Mouse (Mus musculus) midbrain, embryonic 15.5 days (tissue): ENCODE results near the gene Csrnp3. TPM values are rescaled to one million over a fixed set of nuclear protein-coding genes. Genes with fewer than 3 reads are reported as not detected.
"Not testable (repeated sequence)": the region's sequence is repeated elsewhere in the genome, so short reads cannot be mapped to it uniquely, and the experiment has no call there.

ENCODE experiments used
- ATAC-seq: fragments of 200-750 bp; cut with Nextera tagmentation; replicated peaks from 2 replicates; pipeline ENCODE4 v1.8.0; 2017; ENCODE audit warnings: moderate TSS enrichment
- H3K27ac ChIP-seq: fragments of 300-500 bp; sonication (generic); 2 replicates; pipeline ENCODE4 v1.5.1; 2015; ENCODE audit warnings: mild to moderate bottlenecking, inconsistent platforms
- H3K27me3 ChIP-seq: fragments of 300-500 bp; sonication (generic); replicated peaks from 2 replicates; pipeline ENCODE4 v1.6.1; 2015; ENCODE audit warnings: inconsistent platforms
- H3K36me3 ChIP-seq: fragments of 300-500 bp; sonication (generic); replicated peaks from 2 replicates; pipeline ENCODE4 v1.6.1; 2015; ENCODE audit warnings: inconsistent platforms
- H3K4me1 ChIP-seq: fragments of 300-500 bp; sonication (generic); 2 replicates; pipeline ENCODE4 v1.6.1; 2015; ENCODE audit warnings: inconsistent platforms
- H3K4me2 ChIP-seq: fragments of 300-500 bp; sonication (generic); 2 replicates; pipeline ENCODE4 v1.6.1; 2015; ENCODE audit warnings: inconsistent platforms, mild to moderate bottlenecking, moderate library complexity
- H3K4me3 ChIP-seq: fragments of 300-500 bp; sonication (generic); 2 replicates; pipeline ENCODE4 v1.5.1; 2015; ENCODE audit warnings: mild to moderate bottlenecking, inconsistent platforms
- H3K9ac ChIP-seq: fragments of 300-500 bp; sonication (generic); 2 replicates; pipeline ENCODE4 v1.6.1; 2015; ENCODE audit warnings: mild to moderate bottlenecking, inconsistent platforms
- H3K9me3 ChIP-seq: fragments of 300-500 bp; sonication (generic); 2 replicates; pipeline ENCODE4 v1.6.1; 2016; ENCODE audit warnings: inconsistent platforms
- WGBS: fragments of 180-500 bp; shearing (Covaris S2); methylation state at CpG from one replicate; pipeline ENCODE4 v1.1.7; 2015; ENCODE audit warnings: mixed read lengths; 5-methylcytosine and 5-hydroxymethylcytosine counted together
- polyA plus RNA-seq: library from polyadenylated mRNA; unstranded; fragments of >200 nt; fragmentation: Nextera tagmentation; extraction: Ambion mirVana; gene quantifications from 2 replicates; pipeline ENCODE4 v1.2.1, GENCODE M21; 2015

Gene Csrnp3
- polyA plus RNA-seq, 1 experiment from 2014 or later: 70.4 TPM

DNA sequence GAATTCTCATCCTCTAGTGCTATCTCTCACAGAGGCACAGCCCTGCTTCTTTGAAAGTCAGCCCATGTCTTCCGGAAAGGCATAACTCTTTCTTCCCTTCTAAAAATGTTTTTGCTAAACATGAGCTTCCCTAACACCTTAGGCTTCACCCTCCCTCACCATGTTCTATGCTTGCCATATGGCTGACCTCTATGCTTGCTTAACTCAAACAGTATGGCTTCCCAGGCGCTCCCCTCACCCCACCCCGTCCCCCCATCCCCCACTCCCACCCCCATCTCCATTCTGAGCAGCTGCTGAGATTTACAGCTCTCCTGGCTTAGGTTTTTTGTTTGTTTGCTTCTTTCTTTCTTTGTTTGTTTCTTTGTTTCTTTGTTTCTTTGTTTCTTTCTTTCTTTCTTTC, 3.2 kb upstream of the Csrnp3 start:
- no peak overlapping the region for H3K9ac ChIP-seq
- no peak overlapping the region for H3K4me2 ChIP-seq
- ATAC-seq: no peak
- WGBS: 37% methylated on average over 3 of the region's 3 CpGs
- no peaks in the 10 kb centered on the region for H3K36me3 ChIP-seq
- H3K4me1 ChIP-seq: peaks cover 8% of the 10 kb centered on the region
- no peak overlapping the region for H3K27ac ChIP-seq
- no peaks in the 10 kb centered on the region for H3K9me3 ChIP-seq
- H3K27me3 ChIP-seq: no peaks in the 10 kb centered on the region
- H3K4me3 ChIP-seq: no peak overlapping the region

DNA sequence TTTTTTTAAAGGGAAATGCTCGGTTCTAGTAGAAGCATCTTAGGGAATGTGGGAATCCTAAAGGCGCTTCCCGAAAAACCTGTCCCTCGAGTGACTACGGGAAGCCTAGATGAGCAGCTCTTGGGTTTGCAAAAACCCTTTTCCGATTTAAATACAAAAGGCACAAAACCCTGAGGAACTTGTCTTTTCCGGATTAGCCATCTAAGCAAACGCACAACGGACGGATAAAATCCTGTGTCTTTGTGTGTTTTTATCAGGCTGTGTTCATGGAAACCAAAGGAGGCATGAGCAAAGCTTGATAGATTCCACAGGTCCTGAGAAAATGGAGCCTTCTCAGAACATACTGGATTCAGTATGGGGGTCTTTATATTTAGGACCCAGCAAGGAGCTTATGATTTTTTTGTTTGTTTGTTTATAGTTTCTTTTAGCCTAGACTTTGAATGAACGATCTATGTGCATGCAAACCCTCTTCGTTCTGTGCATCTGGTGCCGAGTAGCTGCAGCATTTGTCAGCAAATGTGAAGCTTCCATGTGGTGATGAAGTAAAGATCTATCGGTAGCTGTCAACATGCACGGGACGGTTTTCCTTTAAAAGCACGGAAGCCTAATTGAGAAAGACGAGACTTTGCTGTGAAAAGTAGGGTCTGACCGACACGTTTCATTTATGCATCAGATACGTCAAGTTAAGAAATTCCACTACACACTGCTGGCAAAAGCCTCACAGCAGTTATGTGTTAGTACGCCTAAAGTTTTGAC, 611 bp downstream of the Csrnp3 start:
- Histone ChIP-seq H3K9ac (peak overlapping the region; percentile 73), H3K4me2 (peak overlapping the region; percentile 54), H3K9me3 (no peaks in the 10 kb centered on the region), H3K4me1 (peaks cover 13% of the 10 kb centered on the region), H3K27me3 (no peaks in the 10 kb centered on the region), H3K27ac (peak overlapping the region; percentile 92), H3K36me3 (no peaks in the 10 kb centered on the region), H3K4me3 (peak overlapping the region; percentile 64)
- under 1% methylated on average over 22 of the region's 22 CpGs for WGBS
- ATAC-seq: no peak

DNA sequence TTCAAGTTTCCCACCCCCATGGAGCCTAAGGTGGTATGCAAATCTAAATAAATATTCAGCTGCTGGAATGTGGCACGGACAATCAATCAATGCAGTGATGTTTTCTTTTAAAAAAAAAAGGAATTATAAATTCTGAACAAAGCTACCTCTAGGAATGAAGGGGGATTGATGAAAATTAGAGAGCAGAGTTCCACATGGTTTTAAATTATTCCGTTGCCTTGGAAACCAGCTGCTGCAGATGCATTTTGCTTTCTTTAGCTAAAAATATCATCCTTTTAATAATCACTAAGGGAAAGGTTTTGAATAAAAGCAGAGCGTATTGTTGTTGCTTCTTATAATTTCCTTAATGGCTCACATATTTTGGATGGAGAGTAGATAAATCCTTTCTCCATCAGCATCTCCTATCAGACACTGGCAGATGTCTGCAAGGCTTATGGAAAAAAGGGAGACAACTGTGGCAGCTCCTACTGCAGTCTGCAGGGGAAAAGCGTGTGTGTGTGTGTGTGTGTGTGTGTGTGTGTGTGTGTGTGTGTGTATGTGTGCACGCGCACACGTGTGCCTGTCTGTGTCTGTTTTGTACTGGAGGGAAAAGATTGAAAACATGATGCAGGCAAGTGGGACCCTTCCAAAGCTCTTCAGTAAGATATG, 2.0 kb downstream of the Csrnp3 start:
- Histone ChIP-seq H3K4me2 (peak overlapping the region; percentile 54), H3K27me3 (no peaks in the 10 kb centered on the region), H3K4me3 (peak overlapping the region; percentile 64), H3K27ac (peak overlapping the region; percentile 82), H3K36me3 (no peaks in the 10 kb centered on the region), H3K9me3 (no peaks in the 10 kb centered on the region), H3K9ac (peak overlapping the region; percentile 40), H3K4me1 (peaks cover 19% of the 10 kb centered on the region)
- 8% methylated on average over 7 of the region's 7 CpGs for WGBS
- ATAC-seq: peak; percentile 51

DNA sequence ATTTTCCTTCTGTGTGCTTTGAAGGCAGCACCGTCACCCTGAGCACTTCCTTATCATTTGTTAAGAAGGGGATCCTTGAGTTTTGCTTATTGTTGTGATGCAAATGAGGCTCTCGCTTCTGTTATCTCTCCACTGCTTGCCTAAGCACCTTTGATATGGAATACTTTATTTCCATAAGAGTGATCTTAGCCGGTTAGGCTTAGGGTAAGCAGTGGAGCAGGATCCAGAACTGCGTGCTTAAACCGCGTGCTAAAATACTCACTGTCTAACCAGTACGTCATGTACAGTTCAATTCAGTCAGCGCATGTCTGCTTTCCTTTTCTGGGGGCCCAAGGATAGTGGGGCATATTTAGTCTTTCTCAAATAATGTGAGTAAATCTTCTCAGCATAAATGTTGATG, 3.1 kb downstream of the Csrnp3 start:
- H3K36me3 ChIP-seq: no peaks in the 10 kb centered on the region
- H3K27ac ChIP-seq: peak overlapping the region; percentile 74
- no peaks in the 10 kb centered on the region for H3K9me3 ChIP-seq
- H3K4me3 ChIP-seq: peak overlapping the region; percentile 64
- WGBS: 15% methylated on average over 8 of the region's 8 CpGs
- H3K4me1 ChIP-seq: peaks cover 24% of the 10 kb centered on the region
- H3K27me3 ChIP-seq: no peaks in the 10 kb centered on the region
- peak overlapping the region; percentile 26; the same call in 1 of the 2 replicates for H3K9ac ChIP-seq
- peak; percentile 59 for ATAC-seq
- peak overlapping the region; percentile 54 for H3K4me2 ChIP-seq

DNA sequence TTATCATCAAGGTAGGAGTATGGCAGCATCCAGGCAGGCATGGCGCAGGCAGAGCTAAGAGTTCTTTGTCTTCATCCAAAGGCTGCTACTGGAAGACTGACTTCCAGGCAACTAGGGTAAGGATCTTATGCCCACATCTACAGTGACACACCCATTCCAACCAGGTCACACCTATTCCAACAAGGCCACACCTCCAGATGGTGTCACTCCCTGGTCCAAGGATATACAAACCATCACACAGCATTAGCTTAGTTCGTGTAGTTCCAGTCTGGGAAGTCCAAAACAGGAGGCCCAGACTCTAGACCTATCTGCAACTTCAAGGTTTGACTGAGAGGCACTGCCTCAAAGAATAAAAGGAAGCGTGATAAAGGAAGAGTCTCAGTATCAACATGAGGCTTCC, 4.7 kb downstream of the Csrnp3 start:
- not testable (repeated sequence) for H3K4me3 ChIP-seq, H3K4me2 ChIP-seq, H3K27ac ChIP-seq, H3K36me3 ChIP-seq, ATAC-seq, H3K9me3 ChIP-seq, H3K9ac ChIP-seq, H3K27me3 ChIP-seq
- H3K4me1 ChIP-seq: peaks cover 21% of the 10 kb centered on the region
- WGBS: 93% methylated on average over 3 of the region's 3 CpGs

DNA sequence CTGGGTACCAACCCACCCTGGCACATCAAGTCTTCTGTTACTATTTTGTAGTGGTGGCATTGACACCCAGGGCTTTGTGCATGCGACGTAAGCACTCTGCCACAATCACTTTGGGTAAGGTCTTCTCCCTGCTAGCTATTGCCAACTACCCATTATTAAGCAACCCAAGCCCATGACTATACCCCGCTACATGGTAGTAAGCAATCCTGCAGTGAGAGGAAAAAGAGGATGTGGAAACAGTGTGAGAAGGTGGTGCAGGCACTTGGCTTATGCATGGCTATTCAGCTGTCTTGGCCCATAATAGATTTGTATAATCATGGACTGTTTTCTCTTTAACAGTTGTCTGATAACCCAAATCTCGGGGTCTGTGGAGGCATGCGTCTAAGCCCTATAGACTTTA, 11.2 kb downstream of the Csrnp3 start:
- no peak overlapping the region for H3K4me3 ChIP-seq
- H3K27me3 ChIP-seq: no peaks in the 10 kb centered on the region
- 96% methylated on average over 5 of the region's 5 CpGs for WGBS
- no peak for ATAC-seq
- no peak overlapping the region for H3K4me2 ChIP-seq
- H3K9me3 ChIP-seq: no peaks in the 10 kb centered on the region
- peaks cover 32% of the 10 kb centered on the region for H3K4me1 ChIP-seq
- no peak overlapping the region for H3K27ac ChIP-seq
- H3K9ac ChIP-seq: no peak overlapping the region
- H3K36me3 ChIP-seq: no peaks in the 10 kb centered on the region

DNA sequence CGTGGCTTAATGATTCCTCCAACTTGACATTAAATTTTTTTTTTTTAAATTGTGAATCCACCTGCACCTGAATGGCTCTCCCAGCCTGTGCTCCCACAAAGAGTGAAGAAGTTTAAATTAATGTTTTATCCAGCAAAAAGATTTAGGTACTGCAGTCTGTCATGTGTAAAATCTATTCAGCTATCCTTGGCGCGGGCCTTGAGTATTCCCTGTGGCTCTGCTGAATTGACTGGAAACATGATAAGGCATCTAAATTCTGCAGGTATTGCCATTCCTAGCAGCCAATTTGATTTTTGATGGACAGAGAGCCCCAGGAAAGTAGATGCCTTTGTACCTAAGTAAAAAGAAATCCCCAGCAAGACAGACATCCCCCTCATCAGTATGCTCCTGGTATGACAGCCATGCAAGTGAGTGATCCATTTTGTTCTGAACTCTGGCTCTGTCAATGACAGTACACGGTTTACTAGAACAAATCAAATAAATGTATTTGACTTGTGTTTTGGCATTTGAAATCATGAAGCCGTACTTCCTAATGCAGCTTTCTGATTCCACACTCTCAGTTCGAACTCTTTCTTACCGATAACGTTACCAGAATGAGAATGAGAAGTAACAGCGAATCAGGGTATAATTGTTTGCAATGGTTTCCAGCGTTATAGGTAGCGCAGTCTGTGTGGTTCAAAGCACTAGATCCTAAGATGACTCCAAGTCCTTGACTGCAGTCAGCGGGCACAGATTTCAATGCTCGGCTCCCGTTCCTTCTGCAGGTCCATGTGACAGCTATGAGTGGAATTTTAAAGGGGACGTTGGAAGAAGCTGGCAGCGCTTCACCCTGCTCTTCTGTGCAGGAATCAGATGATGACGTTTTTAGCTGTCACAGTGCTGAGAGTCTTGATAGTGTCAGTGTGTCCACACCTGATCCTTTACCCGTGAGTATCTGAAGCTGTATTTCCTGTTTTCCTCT, 14.5 kb downstream of the Csrnp3 start:
- Histone ChIP-seq H3K4me3 (0 out of 2 replicates have a peak overlapping the region, but pooled peaks have one; percentile 11), H3K4me2 (peak overlapping the region; percentile 28)
- ATAC-seq: peak; percentile 83

DNA sequence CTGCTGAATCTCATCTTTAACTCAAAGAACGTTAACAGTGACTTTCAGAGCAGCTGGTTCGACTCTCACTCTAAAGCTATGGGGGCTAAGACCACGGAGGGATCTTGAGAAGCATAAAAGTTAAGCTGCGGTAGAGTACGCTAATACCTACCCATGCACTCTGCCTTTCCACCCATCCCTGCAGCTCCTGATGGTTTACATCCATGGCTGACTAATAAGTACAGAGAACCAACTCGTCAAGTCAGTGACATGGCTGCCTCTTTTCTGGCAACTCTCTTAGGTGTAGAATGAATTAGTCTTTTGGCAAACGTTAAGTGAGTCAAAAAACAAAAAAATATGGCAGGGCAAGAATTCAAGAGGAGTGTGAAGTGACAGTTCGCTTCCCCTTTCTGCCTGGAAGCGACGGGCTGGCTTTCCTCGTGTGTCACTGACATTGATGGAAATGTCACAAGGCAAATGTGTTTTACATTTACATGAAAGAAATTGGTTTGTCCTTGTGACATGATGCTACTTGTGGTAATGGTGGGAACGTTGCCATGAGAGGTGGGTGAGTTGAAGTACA, 19.3 kb downstream of the Csrnp3 start:
- WGBS: 79% methylated on average over 12 of the region's 12 CpGs
- H3K9ac ChIP-seq: no peak overlapping the region
- no peak for ATAC-seq
- no peaks in the 10 kb centered on the region for H3K36me3 ChIP-seq
- peaks cover 7% of the 10 kb centered on the region; the same call in 1 of the 2 replicates for H3K4me1 ChIP-seq
- H3K27ac ChIP-seq: no peak overlapping the region
- no peaks in the 10 kb centered on the region for H3K9me3 ChIP-seq
- H3K4me2 ChIP-seq: no peak overlapping the region
- no peak overlapping the region for H3K4me3 ChIP-seq
- no peaks in the 10 kb centered on the region for H3K27me3 ChIP-seq

More for the DNA sequence above, 14.5 kb downstream of the Csrnp3 start:
- no peak overlapping the region for H3K9ac ChIP-seq
- no peaks in the 10 kb centered on the region for H3K36me3 ChIP-seq
- no peaks in the 10 kb centered on the region for H3K27me3 ChIP-seq
- peak overlapping the region; percentile 71 for H3K27ac ChIP-seq
- H3K4me1 ChIP-seq: peaks cover 19% of the 10 kb centered on the region; the same call in 1 of the 2 replicates
- WGBS: 62% methylated on average over 18 of the region's 18 CpGs
- no peaks in the 10 kb centered on the region for H3K9me3 ChIP-seq

DNA sequence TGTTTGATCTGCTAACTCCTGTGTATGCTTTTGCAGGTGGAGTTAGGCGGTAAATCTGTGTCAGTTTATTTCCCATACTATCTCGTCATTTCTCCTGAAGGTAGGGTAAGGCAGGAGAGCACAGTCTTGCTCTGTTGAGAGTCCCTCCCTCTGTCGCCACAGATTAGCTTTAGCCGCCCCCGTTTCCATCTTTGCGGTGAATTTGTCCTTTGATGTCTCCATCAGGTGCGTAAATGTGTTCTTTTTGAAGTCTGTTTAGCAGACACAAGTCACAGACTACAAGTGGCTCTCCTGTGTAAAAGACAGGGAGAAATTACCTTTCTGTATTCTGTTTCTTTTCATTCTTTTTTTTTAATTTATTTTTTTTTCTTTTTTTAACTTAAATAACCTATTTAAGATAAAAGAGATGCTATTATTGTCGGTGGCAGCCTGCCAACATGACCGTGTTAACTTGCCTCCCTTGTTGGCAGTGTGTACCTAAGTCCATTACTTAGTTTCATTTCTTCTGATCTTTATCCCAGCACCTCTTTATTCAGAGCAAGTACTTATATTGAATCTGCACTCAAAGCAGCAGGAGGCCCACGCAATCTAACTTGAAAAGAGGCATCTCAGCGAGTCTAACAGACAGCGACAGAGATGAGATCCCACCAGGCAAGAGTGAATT, 25.5 kb downstream of the Csrnp3 start:
- Histone ChIP-seq H3K9me3 (no peaks in the 10 kb centered on the region), H3K27ac (no peak overlapping the region), H3K27me3 (no peaks in the 10 kb centered on the region), H3K4me1 (no peaks in the 10 kb centered on the region), H3K4me3 (no peak overlapping the region), H3K9ac (no peak overlapping the region), H3K4me2 (no peak overlapping the region), H3K36me3 (no peaks in the 10 kb centered on the region)
- 53% methylated on average over 12 of the region's 12 CpGs for WGBS
- peak; percentile 37; the same call in 1 of the 2 replicates for ATAC-seq

DNA sequence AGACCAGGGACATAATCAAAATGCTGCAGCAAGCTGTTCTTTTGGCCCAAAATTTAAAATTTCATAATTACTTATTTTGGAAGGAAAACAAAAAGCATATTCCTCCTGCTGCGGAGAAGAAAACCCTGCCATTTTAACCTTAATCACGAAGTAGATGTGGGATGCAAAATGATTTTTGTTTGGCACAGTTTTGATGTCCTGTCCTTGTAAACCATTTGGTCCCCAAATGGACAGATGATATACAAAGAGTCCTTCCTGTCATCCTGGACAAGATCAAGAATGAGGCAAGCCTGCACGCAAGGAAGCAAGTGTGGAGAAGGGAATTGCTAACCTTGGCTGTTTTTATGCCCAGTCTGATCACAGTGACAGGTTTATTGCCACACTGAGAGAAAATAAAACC, 46.0 kb downstream of the Csrnp3 start:
- no peaks in the 10 kb centered on the region for H3K9me3 ChIP-seq
- 0 out of 2 replicates have a peak overlapping the region, but pooled peaks have one; percentile 15 for H3K27ac ChIP-seq
- WGBS: 84% methylated on average over 3 of the region's 3 CpGs

DNA sequence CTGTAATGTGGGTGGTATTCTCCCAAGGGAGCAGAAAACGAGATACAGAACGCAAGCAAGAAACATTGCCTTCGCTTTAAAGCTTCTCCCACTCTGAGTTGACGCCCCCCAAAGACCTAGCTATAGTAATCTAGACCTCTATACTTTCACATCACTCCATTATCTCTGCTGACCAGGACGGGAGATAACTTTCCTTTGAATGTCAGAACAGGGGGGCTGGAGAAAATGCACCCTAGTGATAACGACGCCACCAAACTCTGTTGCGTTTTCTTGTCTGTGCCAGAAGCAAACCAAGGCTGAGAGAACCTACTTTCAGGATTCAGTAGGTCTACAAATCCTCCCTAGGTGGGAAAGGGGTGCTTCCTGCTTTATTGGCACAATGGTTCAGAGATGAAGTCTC, 47.7 kb downstream of the Csrnp3 start:
- Histone ChIP-seq H3K9me3 (no peaks in the 10 kb centered on the region), H3K4me3 (no peak overlapping the region), H3K27me3 (no peaks in the 10 kb centered on the region), H3K36me3 (no peaks in the 10 kb centered on the region), H3K4me2 (no peak overlapping the region), H3K4me1 (peaks cover 10% of the 10 kb centered on the region), H3K9ac (no peak overlapping the region), H3K27ac (no peak overlapping the region)
- 83% methylated on average over 8 of the region's 8 CpGs for WGBS
- ATAC-seq: no peak

More for the DNA sequence above, 46.0 kb downstream of the Csrnp3 start:
- H3K4me1 ChIP-seq: peaks cover 3% of the 10 kb centered on the region
- H3K9ac ChIP-seq: no peak overlapping the region
- H3K27me3 ChIP-seq: no peaks in the 10 kb centered on the region
- H3K4me3 ChIP-seq: no peak overlapping the region
- H3K36me3 ChIP-seq: no peaks in the 10 kb centered on the region
- H3K4me2 ChIP-seq: no peak overlapping the region
- no peak for ATAC-seq
